Mouse (Mus musculus) lung, adult 18-20 months (tissue): ENCODE measurements around the gene Strip1.

Experiments used
- DNase-seq, 2 experiments: peaks; one replicate each; pipeline ENCODE4 v3.0.0; 2022; ENCODE audit warnings: mixed read lengths in 2 of 2

Gene Strip1

GRCm38 (mm10) chr3:107626751-107627150 lies 4.7 kb downstream of the Strip1 start:
- no peak for DNase-seq

- no peak for DNase-seq
Measured at GRCm38 (mm10) chr3:107625536-107625935, 6.0 kb downstream of the Strip1 start.

- DNase-seq: no peak
Measured at GRCm38 (mm10) chr3:107624424-107624823, 7.1 kb downstream of the Strip1 start.

GRCm38 (mm10) chr3:107622537-107622936 lies 9.0 kb downstream of the Strip1 start:
- DNase-seq: no peak

GRCm38 (mm10) chr3:107621286-107622075 lies 10.0 kb downstream of the Strip1 start:
- DNase-seq: no peak

- DNase-seq: no peak
Measured at GRCm38 (mm10) chr3:107619911-107620310, 11.6 kb downstream of the Strip1 start.

- no peak for DNase-seq
Measured at GRCm38 (mm10) chr3:107617800-107618199, 13.7 kb downstream of the Strip1 start.

- peak; percentile 33 to 46 for DNase-seq
Measured at GRCm38 (mm10) chr3:107612902-107613525, 18.5 kb downstream of the Strip1 start.

GRCm38 (mm10) chr3:107611394-107611793 lies 20.1 kb downstream of the Strip1 start:
- DNase-seq: no peak

GRCm38 (mm10) chr3:107609376-107609775 lies 22.1 kb downstream of the Strip1 start:
- no peak for DNase-seq

- no peak for DNase-seq
Measured at GRCm38 (mm10) chr3:107608808-107609207, 22.7 kb downstream of the Strip1 start.

- no peak for DNase-seq
Measured at GRCm38 (mm10) chr3:107607221-107607620, 24.3 kb downstream of the Strip1 start.

GRCm38 (mm10) chr3:107605304-107605703 lies 26.2 kb downstream of the Strip1 start:
- peak; percentile 35 to 52 for DNase-seq

- no peak for DNase-seq
Measured at GRCm38 (mm10) chr3:107600127-107600526, 31.4 kb downstream of the Strip1 start.

- no peak for DNase-seq
Measured at GRCm38 (mm10) chr3:107597586-107598389, 33.7 kb downstream of the Strip1 start.

GRCm38 (mm10) chr3:107597134-107597533 lies 34.4 kb downstream of the Strip1 start:
- DNase-seq: no peak

GRCm38 (mm10) chr3:107596559-107596958 lies 34.9 kb downstream of the Strip1 start:
- no peak for DNase-seq

GRCm38 (mm10) chr3:107595938-107596461 lies 35.5 kb downstream of the Strip1 start:
- peak in 1 of 2 experiments; percentile 1 for DNase-seq

- no peak for DNase-seq
Measured at GRCm38 (mm10) chr3:107595264-107595937, 36.1 kb downstream of the Strip1 start.

GRCm38 (mm10) chr3:107594662-107595263 lies 36.7 kb downstream of the Strip1 start, which contains the start of gene Alx3:
TSS of gene Alx3 (plus strand) at chr3:107595031.
- no peak for DNase-seq

GRCm38 (mm10) chr3:107593632-107594031 lies 37.9 kb downstream of the Strip1 start:
- DNase-seq: no peak

- DNase-seq: no peak
Measured at GRCm38 (mm10) chr3:107591612-107592011, 39.9 kb downstream of the Strip1 start.
